Mouse (Mus musculus): ENCODE results near the gene Sbno2.
A peak's percentile ranks its signal among the peaks of the same experiment; 100 is the strongest.

Sbno2 gene

GRCm38 (mm10) chr10:80141786-80142529 lies 36.6 kb upstream of the Sbno2 start:
- peak; percentile 98 for DNase-seq (ENCODE audit: low read depth, low spot score)

- peak; percentile 99 for DNase-seq (ENCODE audit: low read depth, low spot score)
These were observed 35.9 kb upstream of the Sbno2 start for GRCm38 (mm10) chr10:80141243-80141642.

GRCm38 (mm10) chr10:80140666-80141035 lies 35.3 kb upstream of the Sbno2 start, which contains the start of gene Cbarp:
Gene Cbarp (minus strand): TSS chr10:80140835.
- no peak for DNase-seq (ENCODE audit: low read depth, low spot score)

GRCm38 (mm10) chr10:80139975-80140665 lies 34.7 kb upstream of the Sbno2 start:
- no peak for DNase-seq (ENCODE audit: low read depth, low spot score)

GRCm38 (mm10) chr10:80139439-80139775 lies 34.0 kb upstream of the Sbno2 start:
- peak; percentile 91 for DNase-seq (ENCODE audit: low read depth, low spot score)

- peak; percentile 35 for DNase-seq (ENCODE audit: low read depth, low spot score)
These were observed 33.4 kb upstream of the Sbno2 start, which contains the start of gene Atp5d for GRCm38 (mm10) chr10:80138553-80139438. Gene Atp5d (plus strand): TSS chr10:80138632.

- DNase-seq (ENCODE audit: low read depth, low spot score) = no peak
These were observed 32.5 kb upstream of the Sbno2 start for GRCm38 (mm10) chr10:80137626-80138552.

GRCm38 (mm10) chr10:80136952-80137625 lies 31.7 kb upstream of the Sbno2 start:
- no peak for DNase-seq (ENCODE audit: low read depth, low spot score)

- DNase-seq (ENCODE audit: low read depth, low spot score) = no peak
These were observed 31.0 kb upstream of the Sbno2 start for GRCm38 (mm10) chr10:80136179-80136951.

- DNase-seq (ENCODE audit: low read depth, low spot score) = no peak
These were observed 30.3 kb upstream of the Sbno2 start for GRCm38 (mm10) chr10:80135641-80136040.

- DNase-seq (ENCODE audit: low read depth, low spot score) = no peak
These were observed 29.8 kb upstream of the Sbno2 start for GRCm38 (mm10) chr10:80135161-80135560.

GRCm38 (mm10) chr10:80134421-80134820 lies 29.1 kb upstream of the Sbno2 start:
- no peak for DNase-seq (ENCODE audit: low read depth, low spot score)

- peak; percentile 38 for DNase-seq (ENCODE audit: low read depth, low spot score)
These were observed 28.0 kb upstream of the Sbno2 start for GRCm38 (mm10) chr10:80133226-80133849.

GRCm38 (mm10) chr10:80131952-80132350 lies 26.6 kb upstream of the Sbno2 start:
- DNase-seq (ENCODE audit: low read depth, low spot score) = no peak

GRCm38 (mm10) chr10:80131316-80131951 lies 26.1 kb upstream of the Sbno2 start:
- no peak for DNase-seq (ENCODE audit: low read depth, low spot score)

- DNase-seq (ENCODE audit: low read depth, low spot score) = no peak
These were observed 25.1 kb upstream of the Sbno2 start for GRCm38 (mm10) chr10:80130403-80131031.

GRCm38 (mm10) chr10:80129846-80130245 lies 24.5 kb upstream of the Sbno2 start:
- DNase-seq (ENCODE audit: low read depth, low spot score) = no peak

GRCm38 (mm10) chr10:80127920-80128319 lies 22.5 kb upstream of the Sbno2 start:
- no peak for DNase-seq (ENCODE audit: low read depth, low spot score)

All from A20 (cell line).